In genomic region chr6:106822329-106822728, GRCm38 (mm10) we compare ENCODE assay signal across 10 mouse cellular contexts. TPM values are rescaled to one million over a fixed set of nuclear protein-coding genes. Genes with fewer than 3 reads are reported as not detected.
DNase-seq lines count a peak whose midpoint lies in the region; ATAC-seq and TF ChIP-seq lines count a peak whose summit lies in the region.
"Had no signal": no experiment of that assay in that cellular context is flagged by ENCODE, and none has a peak within 500 bp of the region (broad histone marks: within the 10 kb centered on the region; RNA-seq: fewer than 3 reads in every experiment).

No protein-coding gene starts in this region.

- no peak overlapping the region for H3K9ac ChIP-seq in kidney, embryonic 16.5 days (replicated peaks; ENCODE audit: low read length)
- H3K9ac ChIP-seq: heart, embryonic 15.5 days had no signal

- no peaks in the 10 kb centered on the region for H3K9me3 ChIP-seq in kidney, embryonic 16.5 days (ENCODE audit: low read length)
- H3K9me3 ChIP-seq: heart, embryonic 15.5 days; megakaryocyte, embryonic 14.5 days had no signal

- peak; percentile 37 for DNase-seq in kidney, adult 2 months
- peak; percentile 22 for DNase-seq in Muller cell, postnatal 12 days (ENCODE audit: inconsistent ontology term)
- peak; percentile 81 to 90 for DNase-seq in cerebellum, postnatal 14 days
- DNase-seq in layer of hippocampus, adult 2 months (ENCODE audit: low spot score in 2 of 2): peak; percentile 22 to 64
- DNase-seq in telencephalon, adult 2 months (ENCODE audit: low read depth, low spot score): peak; percentile 50
- DNase-seq in lung, adult 18-20 months: no peak

- no peak for TF ChIP-seq CTCF in kidney, adult 2 months (conservative IDR thresholded peaks at IDR 0.05; ENCODE audit: insufficient read depth, insufficient read length, low read depth, low read length)
- peak; percentile 73 for TF ChIP-seq CTCF in layer of hippocampus, adult 2 months (conservative IDR thresholded peaks at IDR 0.05)

- H3K27ac ChIP-seq in kidney, adult 2 months (ENCODE audit: insufficient read depth, low read depth, low read length): no peak overlapping the region
- no peak overlapping the region for H3K27ac ChIP-seq in kidney, embryonic 16.5 days (ENCODE audit: low read length)
- peak overlapping the region; percentile 43; the same call in 1 of the 2 replicates for H3K27ac ChIP-seq in layer of hippocampus, adult 2 months
- H3K27ac ChIP-seq: heart, embryonic 15.5 days had no signal

- WGBS in kidney, adult 2 months: 50% methylated on average over 1 of the region's 1 CpGs
- 59% methylated on average over 1 of the region's 1 CpGs for WGBS in kidney, embryonic 16.5 days

- no peaks in the 10 kb centered on the region for H3K36me3 ChIP-seq in kidney, adult 2 months (ENCODE audit: control insufficient read depth, insufficient read depth, low read length)
- no peaks in the 10 kb centered on the region for H3K36me3 ChIP-seq in kidney, embryonic 16.5 days (ENCODE audit: insufficient read depth, low read length)
- H3K36me3 ChIP-seq: heart, embryonic 15.5 days had no signal

- no peak overlapping the region for H3K4me2 ChIP-seq in kidney, embryonic 16.5 days (replicated peaks; ENCODE audit: low read depth, low read length)
- H3K4me2 ChIP-seq: heart, embryonic 15.5 days had no signal

- ATAC-seq in kidney, embryonic 16.5 days (ENCODE audit: low FRiP score, low TSS enrichment): no peak; the same call in 1 of the 2 replicates
- no peak for ATAC-seq in erythroblast, adult 5-6 weeks (replicated peaks; ENCODE audit: low FRiP score, poor library complexity, severe bottlenecking)

- no peak for TF ChIP-seq POLR2A in kidney, adult 2 months (IDR thresholded peaks at IDR 0.05; ENCODE audit: low read depth, low read length)

- H3K4me3 ChIP-seq in kidney, adult 2 months (ENCODE audit: insufficient read depth, low read depth, low read length): no peak overlapping the region
- no peak overlapping the region for H3K4me3 ChIP-seq in kidney, embryonic 16.5 days (ENCODE audit: low read length)
- no peak overlapping the region for H3K4me3 ChIP-seq in layer of hippocampus, adult 2 months
- H3K4me3 ChIP-seq: heart, embryonic 15.5 days; megakaryocyte, embryonic 14.5 days had no signal

- no peaks in the 10 kb centered on the region for H3K27me3 ChIP-seq in kidney, adult 2 months (replicated peaks; ENCODE audit: control insufficient read depth, insufficient read depth, low read length)
- no peaks in the 10 kb centered on the region for H3K27me3 ChIP-seq in kidney, embryonic 16.5 days (ENCODE audit: insufficient read depth, low read length)
- H3K27me3 ChIP-seq: heart, embryonic 15.5 days; megakaryocyte, embryonic 14.5 days had no signal

- no peaks in the 10 kb centered on the region for H3K4me1 ChIP-seq in kidney, adult 2 months (ENCODE audit: control insufficient read depth, insufficient read depth, low read length)
- no peaks in the 10 kb centered on the region for H3K4me1 ChIP-seq in kidney, embryonic 16.5 days (ENCODE audit: insufficient read depth, low read length)
- H3K4me1 ChIP-seq: heart, embryonic 15.5 days; megakaryocyte, embryonic 14.5 days had no signal

RNA-seq across cellular contexts. Expression of gene Crbn, which starts 22.5 kb away (rescaled TPM):
- 14.0 and 17.7 TPM in 2 replicates for polyA plus RNA-seq in kidney, adult 2 months (2012; rRNA removed)
- polyA plus RNA-seq in kidney, embryonic 16.5 days (2015; fragmentation: Nextera tagmentation; extraction: Ambion mirVana): 52.2 and 53.8 TPM in 2 replicates
- total RNA-seq in layer of hippocampus, adult 2 months (2021): 100 to 1,000 TPM; 102 to 108 TPM
- 15.0 and 25.5 TPM in 2 replicates for total RNA-seq in erythroblast, adult 5-6 weeks (2015; ENCODE audit: low replicate concordance)
- 30.3 and 37.2 TPM in 2 replicates for total RNA-seq in erythroblast, adult 5-6 weeks (2017; ENCODE audit: low replicate concordance)

RNA-seq across cellular contexts. Expression of gene Trnt1, which starts 53.4 kb away (rescaled TPM):
- 6.9 and 9.4 TPM in 2 replicates for polyA plus RNA-seq in kidney, adult 2 months (2012; rRNA removed)
- 60.0 and 63.5 TPM in 2 replicates for polyA plus RNA-seq in kidney, embryonic 16.5 days (2015; fragmentation: Nextera tagmentation; extraction: Ambion mirVana)
- 10 to 100 TPM; 52.3 to 57.5 TPM for total RNA-seq in layer of hippocampus, adult 2 months (2021)
- 11.3 and 13.8 TPM in 2 replicates for total RNA-seq in erythroblast, adult 5-6 weeks (2015; ENCODE audit: low replicate concordance)
- 30.8 and 38.8 TPM in 2 replicates for total RNA-seq in erythroblast, adult 5-6 weeks (2017; ENCODE audit: low replicate concordance)

Comparison
In these comparisons a context has a peak if more than half of its experiments do, and no peak if none do; other contexts are left out.
1. DNase-seq: peak in kidney, adult 2 months (single experiment), Muller cell, postnatal 12 days (single experiment), cerebellum, postnatal 14 days (2 of 2), layer of hippocampus, adult 2 months (2 of 2) and telencephalon, adult 2 months (single experiment); none in lung, adult 18-20 months (0 of 2).